Mouse (Mus musculus) forebrain, embryonic 16.5 days (tissue): ENCODE measurements around the gene Nbea. TPM values are rescaled to one million over a fixed set of nuclear protein-coding genes. Genes with fewer than 3 reads are reported as not detected.

Source experiments
- ATAC-seq: fragments of 200-750 bp; cut with Nextera tagmentation; 2 replicates; pipeline ENCODE4 v1.8.0; 2017; ENCODE audit warnings: mild to moderate bottlenecking, moderate library complexity
- H3K27ac ChIP-seq: fragments of 300-500 bp; sonication (generic); 2 replicates; pipeline ENCODE4 v1.5.1; 2014; ENCODE audit warnings: low read length, control low read depth
- H3K27me3 ChIP-seq: fragments of 300-500 bp; sonication (generic); replicated peaks from 2 replicates; pipeline ENCODE4 v1.6.1; 2014; ENCODE audit warnings: low read length; ENCODE audit not compliant: control insufficient read depth, insufficient read depth
- H3K36me3 ChIP-seq: fragments of 300-500 bp; sonication (generic); 2 replicates; pipeline ENCODE4 v1.6.1; 2014; ENCODE audit not compliant: control insufficient read depth, insufficient read depth
- H3K4me1 ChIP-seq: fragments of 300-500 bp; sonication (generic); replicated peaks from 2 replicates; pipeline ENCODE4 v1.6.1; 2014; ENCODE audit warnings: low read length; ENCODE audit not compliant: control insufficient read depth, insufficient read depth
- H3K4me2 ChIP-seq: fragments of 300-500 bp; sonication (generic); 2 replicates; pipeline ENCODE4 v1.6.1; 2014; ENCODE audit warnings: mild to moderate bottlenecking, low read length, control low read depth
- H3K4me3 ChIP-seq: fragments of 300-500 bp; sonication (generic); replicated peaks from 2 replicates; pipeline ENCODE4 v1.5.1; 2014; ENCODE audit warnings: mild to moderate bottlenecking, low read length, control low read depth
- H3K9ac ChIP-seq: fragments of 300-500 bp; sonication (generic); replicated peaks from 2 replicates; pipeline ENCODE4 v1.6.1; 2014; ENCODE audit warnings: low read depth, low read length, control low read depth
- H3K9me3 ChIP-seq: fragments of 300-500 bp; sonication (generic); 2 replicates; pipeline ENCODE4 v1.6.1; 2016; ENCODE audit warnings: low read length; ENCODE audit not compliant: control insufficient read depth
- WGBS: fragments of 180-500 bp; shearing (Covaris S2); extraction: QIAGEN DNeasy Blood & Tissue Kit; methylation state at CpG from one replicate; pipeline ENCODE4 v1.1.7; 2014; 5-methylcytosine and 5-hydroxymethylcytosine counted together
- polyA plus RNA-seq: library from polyadenylated mRNA; unstranded; fragments of >200 nt; fragmentation: Nextera tagmentation; extraction: Ambion mirVana; gene quantifications from 2 replicates; pipeline ENCODE4 v1.2.1, GENCODE M21; 2015

The Nbea gene
- polyA plus RNA-seq, 1 experiment from 2014 or later: 62.8 TPM

- Histone ChIP-seq H3K4me3 (no peak overlapping the region), H3K36me3 (no peaks in the 10 kb centered on the region), H3K4me1 (peaks cover 3% of the 10 kb centered on the region; the same call in 1 of the 2 replicates), H3K4me2 (no peak overlapping the region), H3K27me3 (no peaks in the 10 kb centered on the region), H3K9me3 (no peaks in the 10 kb centered on the region), H3K9ac (no peak overlapping the region), H3K27ac (no peak overlapping the region)
- whole genome bisulfite sequencing: 84% methylated on average over 5 of the region's 5 CpGs
- ATAC-seq: no peak
Measured at GRCm38 (mm10) chr3:56045659-56046336, 137.7 kb downstream of the Nbea start.

- H3K36me3 ChIP-seq: no peaks in the 10 kb centered on the region
- no peak overlapping the region for H3K4me3 ChIP-seq
- WGBS: 56% methylated on average over 1 of the region's 1 CpGs
- H3K9ac ChIP-seq: no peak overlapping the region
- H3K27me3 ChIP-seq: no peaks in the 10 kb centered on the region
- H3K4me2 ChIP-seq: no peak overlapping the region
- H3K27ac ChIP-seq: peak overlapping the region; percentile 31; the same call in 1 of the 2 replicates
- H3K9me3 ChIP-seq: no peaks in the 10 kb centered on the region
- peak; percentile 65 for ATAC-seq
- peaks cover 3% of the 10 kb centered on the region; the same call in 1 of the 2 replicates for H3K4me1 ChIP-seq
Measured at GRCm38 (mm10) chr3:56043091-56043490, 140.4 kb downstream of the Nbea start.

- 91% methylated on average over 1 of the region's 1 CpGs for WGBS
- peaks cover 3% of the 10 kb centered on the region; the same call in 1 of the 2 replicates for H3K4me1 ChIP-seq
Measured at GRCm38 (mm10) chr3:56039494-56039893, 144.0 kb downstream of the Nbea start.

GRCm38 (mm10) chr3:56034596-56034995 is 148.9 kb downstream of the Nbea start:
- H3K27me3 ChIP-seq: no peaks in the 10 kb centered on the region
- WGBS: 80% methylated on average over 3 of the region's 3 CpGs
- no peak for ATAC-seq
- no peak overlapping the region for H3K27ac ChIP-seq
- H3K4me2 ChIP-seq: no peak overlapping the region
- H3K36me3 ChIP-seq: peaks cover 4% of the 10 kb centered on the region; the same call in 1 of the 2 replicates
- no peak overlapping the region for H3K4me3 ChIP-seq
- no peaks in the 10 kb centered on the region for H3K9me3 ChIP-seq
- no peak overlapping the region for H3K9ac ChIP-seq
- H3K4me1 ChIP-seq: no peaks in the 10 kb centered on the region

More at GRCm38 (mm10) chr3:56039494-56039893, 144.0 kb downstream of the Nbea start:
- no peak overlapping the region for H3K4me2 ChIP-seq
- no peak overlapping the region for H3K4me3 ChIP-seq
- no peak overlapping the region for H3K27ac ChIP-seq
- no peak overlapping the region for H3K9ac ChIP-seq
- no peaks in the 10 kb centered on the region for H3K36me3 ChIP-seq
- no peak for ATAC-seq
- H3K9me3 ChIP-seq: no peaks in the 10 kb centered on the region
- H3K27me3 ChIP-seq: no peaks in the 10 kb centered on the region

DNA sequence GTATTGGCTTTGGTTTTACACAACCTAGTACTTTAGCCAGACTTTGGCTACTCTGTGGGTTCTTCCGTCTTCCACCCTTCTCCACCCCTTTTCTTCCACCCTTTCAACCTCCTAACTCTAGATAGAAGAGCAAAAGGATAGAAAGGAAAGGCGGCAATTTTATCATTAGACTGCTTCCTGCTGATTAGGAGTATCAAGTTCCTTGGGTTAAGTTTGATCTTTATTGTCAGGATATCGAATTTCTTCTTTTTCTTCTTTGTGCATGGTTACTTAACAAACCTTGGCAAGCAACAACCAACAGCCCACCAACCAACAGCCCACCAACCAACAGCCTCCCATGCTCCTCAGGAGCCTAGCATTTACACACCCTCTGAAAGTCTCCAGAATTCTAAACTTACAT is 165.0 kb downstream of the Nbea start:
- no peak overlapping the region for H3K27ac ChIP-seq
- 96% methylated on average over 3 of the region's 3 CpGs for WGBS
- peaks cover 12% of the 10 kb centered on the region; the same call in 1 of the 2 replicates for H3K36me3 ChIP-seq
- H3K4me2 ChIP-seq: no peak overlapping the region
- H3K27me3 ChIP-seq: no peaks in the 10 kb centered on the region
- no peak overlapping the region for H3K9ac ChIP-seq
- H3K4me1 ChIP-seq: no peaks in the 10 kb centered on the region
- ATAC-seq: no peak
- no peaks in the 10 kb centered on the region for H3K9me3 ChIP-seq
- no peak overlapping the region for H3K4me3 ChIP-seq

- no peaks in the 10 kb centered on the region for H3K4me1 ChIP-seq
- peak overlapping the region; percentile 28; the same call in 1 of the 2 replicates for H3K27ac ChIP-seq
- 70% methylated on average over 3 of the region's 3 CpGs for WGBS
- H3K4me3 ChIP-seq: no peak overlapping the region
- ATAC-seq: no peak
- H3K4me2 ChIP-seq: no peak overlapping the region
- H3K36me3 ChIP-seq: peaks cover 2% of the 10 kb centered on the region; the same call in 1 of the 2 replicates
- H3K27me3 ChIP-seq: no peaks in the 10 kb centered on the region
- H3K9me3 ChIP-seq: no peaks in the 10 kb centered on the region
- 0 out of 2 replicates have a peak overlapping the region, but pooled peaks have one; percentile 13 for H3K9ac ChIP-seq
Measured at GRCm38 (mm10) chr3:56011132-56011531, 172.4 kb downstream of the Nbea start.

DNA sequence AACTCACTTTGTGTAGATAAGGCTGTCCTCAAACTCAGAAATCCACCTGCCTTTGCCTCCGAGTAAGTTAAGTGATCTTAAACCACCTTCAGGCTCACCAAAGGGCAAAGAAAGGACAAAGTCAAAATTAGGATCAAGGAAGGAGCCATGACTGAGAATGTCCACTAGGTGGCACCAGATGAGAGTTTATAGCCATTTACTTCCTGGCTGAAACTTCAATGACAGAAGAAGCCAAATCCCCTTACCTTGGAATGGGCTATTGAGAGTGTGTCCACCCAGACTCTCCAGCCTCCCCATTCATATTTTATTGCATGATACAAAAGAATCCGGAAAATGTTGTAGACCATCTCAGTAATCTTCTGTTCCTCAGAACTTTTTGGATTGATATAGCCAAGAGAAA is 175.5 kb downstream of the Nbea start:
- peaks cover 11% of the 10 kb centered on the region; the same call in 1 of the 2 replicates for H3K36me3 ChIP-seq
- no peak overlapping the region for H3K27ac ChIP-seq
- H3K9ac ChIP-seq: no peak overlapping the region
- 25% methylated on average over 2 of the region's 2 CpGs for WGBS
- peak; percentile 64; the same call in 1 of the 2 replicates for ATAC-seq
- H3K27me3 ChIP-seq: no peaks in the 10 kb centered on the region
- H3K4me1 ChIP-seq: no peaks in the 10 kb centered on the region
- no peak overlapping the region for H3K4me3 ChIP-seq
- H3K4me2 ChIP-seq: no peak overlapping the region
- no peaks in the 10 kb centered on the region for H3K9me3 ChIP-seq

GRCm38 (mm10) chr3:56000259-56000658 is 183.2 kb downstream of the Nbea start:
- Histone ChIP-seq H3K27me3 (no peaks in the 10 kb centered on the region), H3K9ac (no peak overlapping the region), H3K4me3 (no peak overlapping the region), H3K27ac (no peak overlapping the region), H3K4me1 (no peaks in the 10 kb centered on the region), H3K9me3 (no peaks in the 10 kb centered on the region), H3K36me3 (peaks cover 8% of the 10 kb centered on the region; the same call in 1 of the 2 replicates), H3K4me2 (no peak overlapping the region)
- 0% methylated on average over 1 of the region's 1 CpGs for WGBS
- ATAC-seq: peak; percentile 79; the same call in 1 of the 2 replicates

DNA sequence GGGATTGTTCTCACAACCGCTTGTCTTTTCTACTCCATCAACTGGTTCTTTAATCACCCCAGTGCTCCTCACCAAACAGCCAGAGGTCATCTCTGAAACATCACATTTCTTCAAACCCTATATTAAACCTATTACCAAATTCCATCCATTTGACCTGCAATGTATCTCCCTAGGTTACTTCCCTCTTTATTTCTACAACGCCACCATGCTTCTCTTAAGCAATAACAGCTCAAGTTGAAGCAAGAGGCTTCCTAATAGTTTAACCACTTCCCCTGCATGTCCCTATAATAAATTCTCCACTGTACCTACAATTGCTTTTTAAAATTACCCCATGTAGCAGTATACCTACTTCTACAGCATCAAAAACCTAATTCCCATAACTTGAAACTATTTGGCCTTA is 205.1 kb downstream of the Nbea start:
- WGBS: 94% methylated on average over 2 of the region's 2 CpGs
- Histone ChIP-seq H3K9me3 (no peaks in the 10 kb centered on the region), H3K4me3 (no peak overlapping the region), H3K9ac (no peak overlapping the region), H3K4me2 (no peak overlapping the region), H3K27me3 (no peaks in the 10 kb centered on the region), H3K36me3 (peaks cover 15% of the 10 kb centered on the region), H3K27ac (no peak overlapping the region), H3K4me1 (no peaks in the 10 kb centered on the region)
- no peak for ATAC-seq
